Mouse (Mus musculus): ENCODE results near the gene Sept11.

GRCm38 (mm10) chr5:93060865-93061264 is 32.4 kb upstream of the Sept11 start:
- no peak for TF ChIP-seq CTCF (IDR thresholded peaks at IDR 0.05; ENCODE audit: insufficient read depth, low read depth, low read length)
- TF ChIP-seq POLR2A (IDR thresholded peaks at IDR 0.05; ENCODE audit: insufficient read depth, low read depth, low read length): no peak

Measured in olfactory bulb, adult 2 months (tissue).